Mouse (Mus musculus) common myeloid progenitor, adult 5-6 weeks (primary cell): ENCODE results near the gene Atp1b3. TPM values are rescaled to one million over a fixed set of nuclear protein-coding genes. Genes with fewer than 3 reads are reported as not detected.
A peak's percentile ranks its signal among the peaks of the same experiment; 100 is the strongest.

Experiments used
- ATAC-seq: replicated peaks from 2 replicates; pipeline ENCODE4 v1.8.0; 2016; ENCODE audit warnings: low read depth, mild to moderate bottlenecking, moderate TSS enrichment, inconsistent platforms; ENCODE audit not compliant: poor library complexity, severe bottlenecking
- total RNA-seq: library from RNA; stranded (forward); fragments of 200-1000, 187-1606 nt; gene quantifications from 2 replicates; pipeline ENCODE4 v1.2.3, GENCODE M21; 2017

Atp1b3 gene
- total RNA-seq, 1 experiment from 2014 or later = 155 TPM

- no peak for ATAC-seq
Observed at GRCm38 (mm10) chr9:96299324-96300008, 64.8 kb downstream of the Atp1b3 start.

DNA sequence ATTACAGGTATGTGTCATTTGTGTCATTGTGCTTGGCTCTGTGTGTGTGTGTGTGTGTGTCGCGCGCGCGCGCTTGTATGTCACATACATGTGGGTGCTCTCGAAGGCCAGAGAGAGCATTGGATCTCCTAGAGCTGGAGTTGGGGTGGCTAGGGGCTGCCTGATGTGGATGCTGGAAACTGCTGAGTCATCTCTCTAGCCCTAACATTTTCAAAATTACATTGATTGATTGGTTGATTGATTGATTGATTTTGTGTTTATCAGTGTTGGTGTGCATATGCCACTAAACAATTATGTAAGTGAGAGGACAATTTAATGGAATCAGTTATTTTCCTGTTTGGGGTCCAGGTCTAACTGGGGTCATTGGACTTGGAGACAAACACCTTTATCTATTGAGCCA, 72.1 kb downstream of the Atp1b3 start:
- ATAC-seq = no peak

GRCm38 (mm10) chr9:96284916-96285315, 79.3 kb downstream of the Atp1b3 start:
- ATAC-seq = peak; percentile 63; the same call in 1 of the 2 replicates

Other genes starting within 250 kb of the Atp1b3 start
- gene Gk5, start 245.1 kb downstream of the Atp1b3 start, total RNA-seq = 0.91 and 1.9 TPM in 2 replicates
- 62.2 and 66.7 TPM in 2 replicates for gene Tfdp2, start 168.2 kb downstream of the Atp1b3 start, total RNA-seq
- 43.0 and 54.9 TPM in 2 replicates for gene Rnf7, start 114.2 kb upstream of the Atp1b3 start, total RNA-seq
- gene Gm28729, start 160.8 kb upstream of the Atp1b3 start, total RNA-seq = not detected in 2 replicates